16 mouse cellular contexts compared by ENCODE assay signal in genomic region chr4:149527621-149528354, GRCm38 (mm10). TPM values are rescaled to one million over a fixed set of nuclear protein-coding genes. Genes with fewer than 3 reads are reported as not detected.
DNase-seq lines count a peak whose midpoint lies in the region; ATAC-seq and TF ChIP-seq lines count a peak whose summit lies in the region.
"Had no signal": no experiment of that assay in that cellular context is flagged by ENCODE, and none has a peak within 500 bp of the region (broad histone marks: within the 10 kb centered on the region; RNA-seq: fewer than 3 reads in every experiment).

No protein-coding gene starts in this region.

- WGBS in kidney, adult 2 months: 75% methylated on average over 15 of the region's 15 CpGs
- WGBS in heart, postnatal 0 days: 64% methylated on average over 15 of the region's 15 CpGs
- 69% methylated on average over 15 of the region's 15 CpGs for WGBS in liver, embryonic 12.5 days (ENCODE audit: insufficient replicate concordance)
- 84% methylated on average over 15 of the region's 15 CpGs for WGBS in hindbrain, embryonic 10.5 days

- no peak overlapping the region for H3K4me3 ChIP-seq in kidney, adult 2 months (ENCODE audit: insufficient read depth, low read depth, low read length)
- no peak overlapping the region for H3K4me3 ChIP-seq in heart, postnatal 0 days (ENCODE audit: low read depth, low read length)
- no peak overlapping the region for H3K4me3 ChIP-seq in liver, embryonic 12.5 days
- H3K4me3 ChIP-seq in hindbrain, embryonic 10.5 days: no peak overlapping the region
- H3K4me3 ChIP-seq: neural tube, embryonic 15.5 days had no signal

- TF ChIP-seq EP300 in heart, postnatal 0 days (IDR thresholded peaks at IDR 0.05; ENCODE audit: low read depth): 0 out of 2 replicates have a peak, but pooled peaks have one; percentile 65

- H3K9ac ChIP-seq in heart, postnatal 0 days (replicated peaks; ENCODE audit: low read depth, low read length): no peak overlapping the region
- H3K9ac ChIP-seq in liver, embryonic 12.5 days: no peak overlapping the region
- H3K9ac ChIP-seq: liver, embryonic 14.5 days; neural tube, embryonic 15.5 days had no signal

- CTCF ChIA-PET in Patski (lab: Charles Lee): no interaction called here

- ATAC-seq in Patski: peak; percentile 35
- ATAC-seq in heart, postnatal 0 days (ENCODE audit: insufficient read depth, low read depth): 0 out of 2 replicates have a peak, but pooled peaks have one; percentile 12
- ATAC-seq in liver, embryonic 12.5 days: no peak

- H3K27me3 ChIP-seq in kidney, adult 2 months (replicated peaks; ENCODE audit: control insufficient read depth, insufficient read depth, low read length): no peaks in the 10 kb centered on the region
- H3K27me3 ChIP-seq in Patski: no peaks in the 10 kb centered on the region
- H3K27me3 ChIP-seq in heart, postnatal 0 days (ENCODE audit: control insufficient read depth, insufficient read depth, low read length): no peaks in the 10 kb centered on the region
- H3K27me3 ChIP-seq in liver, embryonic 12.5 days (replicated peaks): no peaks in the 10 kb centered on the region
- H3K27me3 ChIP-seq in hindbrain, embryonic 10.5 days (ENCODE audit: insufficient read depth, poor library complexity, severe bottlenecking): no peaks in the 10 kb centered on the region
- H3K27me3 ChIP-seq: neural tube, embryonic 15.5 days had no signal

- no peak for TF ChIP-seq POLR2A in kidney, adult 2 months (IDR thresholded peaks at IDR 0.05; ENCODE audit: low read depth, low read length)

- POLR2A ChIA-PET in Patski (lab: Charles Lee): no interaction called here

- TF ChIP-seq CTCF in kidney, adult 2 months (conservative IDR thresholded peaks at IDR 0.05; ENCODE audit: insufficient read depth, insufficient read length, low read depth, low read length): no peak
- TF ChIP-seq CTCF in Patski (IDR thresholded peaks at IDR 0.05): no peak
- TF ChIP-seq CTCF in heart, postnatal 0 days (IDR thresholded peaks at IDR 0.05; ENCODE audit: low read depth): no peak

- no peaks in the 10 kb centered on the region for H3K9me3 ChIP-seq in heart, postnatal 0 days (replicated peaks; ENCODE audit: control insufficient read depth, low read length)
- H3K9me3 ChIP-seq in liver, embryonic 12.5 days (replicated peaks): no peaks in the 10 kb centered on the region
- H3K9me3 ChIP-seq in hindbrain, embryonic 10.5 days: no peaks in the 10 kb centered on the region
- H3K9me3 ChIP-seq: neural tube, embryonic 15.5 days had no signal

- no peaks in the 10 kb centered on the region for H3K36me3 ChIP-seq in kidney, adult 2 months (ENCODE audit: control insufficient read depth, insufficient read depth, low read length)
- H3K36me3 ChIP-seq in heart, postnatal 0 days (replicated peaks; ENCODE audit: control insufficient read depth, insufficient read depth, low read length): no peaks in the 10 kb centered on the region
- H3K36me3 ChIP-seq in liver, embryonic 12.5 days: no peaks in the 10 kb centered on the region
- peaks cover 7% of the 10 kb centered on the region for H3K36me3 ChIP-seq in hindbrain, embryonic 10.5 days
- H3K36me3 ChIP-seq: neural tube, embryonic 15.5 days had no signal

- no peak overlapping the region for H3K27ac ChIP-seq in kidney, adult 2 months (ENCODE audit: insufficient read depth, low read depth, low read length)
- H3K27ac ChIP-seq in heart, postnatal 0 days (ENCODE audit: low read depth): peak overlapping the region; percentile 71
- no peak overlapping the region for H3K27ac ChIP-seq in liver, embryonic 12.5 days
- no peak overlapping the region for H3K27ac ChIP-seq in hindbrain, embryonic 10.5 days
- H3K27ac ChIP-seq: liver, embryonic 14.5 days; neural tube, embryonic 15.5 days had no signal

- H3K4me1 ChIP-seq in kidney, adult 2 months (ENCODE audit: control insufficient read depth, insufficient read depth, low read length): peaks cover 12% of the 10 kb centered on the region
- peaks cover 44% of the 10 kb centered on the region for H3K4me1 ChIP-seq in heart, postnatal 0 days (ENCODE audit: control insufficient read depth, insufficient read depth)
- 0 out of 2 replicates have a peak, but pooled peaks cover 11% of the 10 kb centered on the region for H3K4me1 ChIP-seq in liver, embryonic 12.5 days
- peaks cover 50% of the 10 kb centered on the region for H3K4me1 ChIP-seq in hindbrain, embryonic 10.5 days (replicated peaks)

- in situ Hi-C loops in Patski (cut with MboI; ENCODE audit: low pct_unique_long_range_greater_than_20kb): no loop called here

- H3K4me2 ChIP-seq in heart, postnatal 0 days (ENCODE audit: low read depth, low read length): no peak overlapping the region
- H3K4me2 ChIP-seq in liver, embryonic 12.5 days: no peak overlapping the region
- H3K4me2 ChIP-seq: neural tube, embryonic 15.5 days had no signal

- DNase-seq in kidney, adult 2 months: peak; percentile 31
- DNase-seq in kidney, adult 8-10 months: no peak
- DNase-seq in 3T3-L1 (ENCODE audit: low read depth, low spot score) (peak; percentile 90), Patski (ENCODE audit: low read depth, low spot score) (peak; percentile 49)
- DNase-seq in heart, postnatal 0 days (ENCODE audit: low spot score): no peak
- no peak for DNase-seq in hindbrain, embryonic 10.5 days (ENCODE audit: low spot score)
- no peak for DNase-seq in frontal cortex, postnatal 10 days (ENCODE audit: low spot score in 2 of 2)
- DNase-seq: cerebellum, adult 9-10 months; midbrain, embryonic 14.5 days; right cerebral cortex, postnatal 14 days had no signal

RNA-seq across cellular contexts. Expression of gene Ctnnbip1, which starts 9.8 kb away (rescaled TPM):
- polyA plus RNA-seq in kidney, adult 2 months (2012; rRNA removed): 20.5 and 24.4 TPM in 2 replicates
- 17.3 TPM for polyA plus RNA-seq in Patski (2021)
- 31.8 and 35.9 TPM in 2 replicates for total RNA-seq in heart, postnatal 0 days (2014; rRNA removed; ENCODE audit: low replicate concordance)
- polyA plus RNA-seq in heart, postnatal 0 days (2015; fragmentation: Nextera tagmentation; extraction: Ambion mirVana): 46.3 and 53.6 TPM in 2 replicates
- 10.0 and 10.1 TPM in 2 replicates for polyA plus RNA-seq in liver, embryonic 12.5 days (2016; fragmentation: Nextera tagmentation; extraction: Ambion mirVana)
- 62.7 and 68.2 TPM in 2 replicates for polyA plus RNA-seq in hindbrain, embryonic 10.5 days (2016; fragmentation: Nextera tagmentation; extraction: Ambion mirVana)

RNA-seq across cellular contexts. Expression of gene Lzic, which starts 42.8 kb away (rescaled TPM):
- 7.7 and 8.6 TPM in 2 replicates for polyA plus RNA-seq in kidney, adult 2 months (2012; rRNA removed)
- polyA plus RNA-seq in Patski (2021): 27.2 TPM
- total RNA-seq in heart, postnatal 0 days (2014; rRNA removed; ENCODE audit: low replicate concordance): 33.7 and 34.8 TPM in 2 replicates
- 27.2 and 28.4 TPM in 2 replicates for polyA plus RNA-seq in heart, postnatal 0 days (2015; fragmentation: Nextera tagmentation; extraction: Ambion mirVana)
- polyA plus RNA-seq in liver, embryonic 12.5 days (2016; fragmentation: Nextera tagmentation; extraction: Ambion mirVana): 23.8 and 24.7 TPM in 2 replicates
- polyA plus RNA-seq in hindbrain, embryonic 10.5 days (2016; fragmentation: Nextera tagmentation; extraction: Ambion mirVana): 49.0 and 50.9 TPM in 2 replicates

RNA-seq across cellular contexts. Expression of gene Nmnat1, which starts 42.8 kb away (rescaled TPM):
- 17.9 and 21.9 TPM in 2 replicates for polyA plus RNA-seq in kidney, adult 2 months (2012; rRNA removed)
- 19.5 TPM for polyA plus RNA-seq in Patski (2021)
- 15.3 and 15.9 TPM in 2 replicates for total RNA-seq in heart, postnatal 0 days (2014; rRNA removed; ENCODE audit: low replicate concordance)
- polyA plus RNA-seq in heart, postnatal 0 days (2015; fragmentation: Nextera tagmentation; extraction: Ambion mirVana): 14.4 and 16.8 TPM in 2 replicates
- polyA plus RNA-seq in liver, embryonic 12.5 days (2016; fragmentation: Nextera tagmentation; extraction: Ambion mirVana): 6.8 and 8.4 TPM in 2 replicates
- polyA plus RNA-seq in hindbrain, embryonic 10.5 days (2016; fragmentation: Nextera tagmentation; extraction: Ambion mirVana): 17.0 TPM in 2 replicates

RNA-seq across cellular contexts. Expression of gene Tmem274, which starts 50.6 kb away (rescaled TPM):
- 0.18 TPM in 1 of 2 replicates, not detected in the other for polyA plus RNA-seq in kidney, adult 2 months (2012; rRNA removed)
- polyA plus RNA-seq in Patski (2021): not detected
- not detected in 2 replicates for total RNA-seq in heart, postnatal 0 days (2014; rRNA removed; ENCODE audit: low replicate concordance)
- polyA plus RNA-seq in heart, postnatal 0 days (2015; fragmentation: Nextera tagmentation; extraction: Ambion mirVana): 0.19 and 0.21 TPM in 2 replicates
- polyA plus RNA-seq in liver, embryonic 12.5 days (2016; fragmentation: Nextera tagmentation; extraction: Ambion mirVana): 0.21 TPM in 1 of 2 replicates, not detected in the other
- 0.44 TPM in 1 of 2 replicates, not detected in the other for polyA plus RNA-seq in hindbrain, embryonic 10.5 days (2016; fragmentation: Nextera tagmentation; extraction: Ambion mirVana)
- total RNA-seq: left cerebral cortex, adult 18-20 months had no signal
- polyA plus RNA-seq: intestine, embryonic 14.5 days; liver, embryonic 14.5 days; midbrain, embryonic 14.5 days; neural tube, embryonic 15.5 days; urinary bladder, adult 2 months had no signal

RNA-seq across cellular contexts. Expression of gene Clstn1, which starts 58.5 kb away (rescaled TPM):
- polyA plus RNA-seq in kidney, adult 2 months (2012; rRNA removed): 44.9 and 46.3 TPM in 2 replicates
- 195 TPM for polyA plus RNA-seq in Patski (2021)
- total RNA-seq in heart, postnatal 0 days (2014; rRNA removed; ENCODE audit: low replicate concordance): 32.1 and 37.9 TPM in 2 replicates
- polyA plus RNA-seq in heart, postnatal 0 days (2015; fragmentation: Nextera tagmentation; extraction: Ambion mirVana): 12.6 and 14.3 TPM in 2 replicates
- polyA plus RNA-seq in liver, embryonic 12.5 days (2016; fragmentation: Nextera tagmentation; extraction: Ambion mirVana): 6.2 and 6.9 TPM in 2 replicates
- 36.0 and 57.4 TPM in 2 replicates for polyA plus RNA-seq in hindbrain, embryonic 10.5 days (2016; fragmentation: Nextera tagmentation; extraction: Ambion mirVana)

Comparison
In these comparisons a context has a peak if more than half of its experiments do, and no peak if none do; other contexts are left out.
1. DNase-seq: peak in kidney, adult 2 months (single experiment), 3T3-L1 (single experiment) and Patski (single experiment); none in kidney, adult 8-10 months (0 of 2), heart, postnatal 0 days (single experiment), hindbrain, embryonic 10.5 days (single experiment) and frontal cortex, postnatal 10 days (0 of 2).